Mouse (Mus musculus): ENCODE data around the gene Scd4.
"Not testable (repeated sequence)": the region's sequence is repeated elsewhere in the genome, so short reads cannot be mapped to it uniquely, and the experiment has no call there.

Scd4 gene

GRCm38 (mm10) chr19:44318545-44318944 is 14.3 kb upstream of the Scd4 start:
- DNase-seq = no peak

- no peak for DNase-seq
Observed at GRCm38 (mm10) chr19:44320316-44320715, 12.6 kb upstream of the Scd4 start.

DNA sequence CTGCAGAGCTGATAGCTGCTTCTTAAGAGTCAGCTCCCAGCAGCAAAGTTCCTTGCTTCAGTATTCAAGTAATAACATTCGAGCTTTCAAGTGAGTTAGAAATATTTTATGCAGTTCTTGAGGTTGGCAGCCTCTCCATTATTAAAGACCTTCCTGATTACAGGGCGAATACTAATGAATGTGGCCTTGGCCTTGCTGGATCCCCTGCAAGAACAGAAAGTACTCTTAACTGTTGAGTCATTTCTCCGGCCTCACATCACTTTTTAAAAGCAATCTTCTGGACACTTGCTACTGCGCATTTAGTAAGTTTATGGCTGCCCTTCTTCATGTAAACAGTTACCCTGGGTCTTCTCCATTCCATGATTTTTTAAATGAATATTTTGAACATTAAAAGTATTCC is 11.7 kb upstream of the Scd4 start:
- DNase-seq = no peak

DNA sequence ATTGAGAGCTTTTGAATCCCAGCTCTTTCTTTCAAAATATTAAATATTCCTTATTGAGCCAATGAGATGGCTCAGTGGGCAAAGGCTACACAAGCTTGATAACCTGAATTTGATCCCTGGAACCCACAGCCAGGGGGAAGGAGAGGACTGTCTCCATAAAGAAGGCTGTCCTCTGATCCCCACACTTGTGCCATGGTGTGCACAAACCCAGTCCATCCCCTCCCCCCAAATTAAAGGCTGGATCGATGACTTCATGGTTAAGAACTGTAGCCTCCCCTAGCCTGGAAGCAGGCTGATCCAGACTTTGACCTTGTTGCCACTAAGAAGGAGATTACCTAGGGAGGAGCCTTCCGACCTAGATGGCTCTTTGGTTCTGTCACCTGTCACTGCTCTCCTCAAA is 11.3 kb upstream of the Scd4 start:
- no peak for DNase-seq

- no peak for DNase-seq
Observed at GRCm38 (mm10) chr19:44329566-44329965, 3.3 kb upstream of the Scd4 start.

DNA sequence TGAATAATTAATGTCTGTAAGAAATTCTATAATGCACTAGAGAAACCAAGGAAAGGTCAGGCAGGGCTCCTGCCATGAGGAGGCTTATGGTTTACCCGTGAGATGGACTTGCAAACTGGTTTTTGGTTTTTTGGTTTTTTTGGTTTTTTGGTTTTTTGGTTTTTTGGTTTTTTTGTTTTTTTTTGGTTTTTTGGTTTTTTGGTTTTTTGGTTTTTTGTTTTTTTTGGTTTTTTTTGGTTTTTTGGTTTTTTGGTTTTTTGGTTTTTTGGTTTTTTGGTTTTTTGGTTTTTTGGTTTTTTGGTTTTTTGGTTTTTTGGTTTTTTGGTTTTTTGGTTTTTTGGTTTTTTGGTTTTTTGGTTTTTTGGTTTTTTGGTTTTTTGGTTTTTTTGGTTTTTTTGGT is 1.8 kb upstream of the Scd4 start:
- DNase-seq = not testable (repeated sequence)

GRCm38 (mm10) chr19:44331911-44332310 is 981 bp upstream of the Scd4 start:
- no peak for DNase-seq

DNA sequence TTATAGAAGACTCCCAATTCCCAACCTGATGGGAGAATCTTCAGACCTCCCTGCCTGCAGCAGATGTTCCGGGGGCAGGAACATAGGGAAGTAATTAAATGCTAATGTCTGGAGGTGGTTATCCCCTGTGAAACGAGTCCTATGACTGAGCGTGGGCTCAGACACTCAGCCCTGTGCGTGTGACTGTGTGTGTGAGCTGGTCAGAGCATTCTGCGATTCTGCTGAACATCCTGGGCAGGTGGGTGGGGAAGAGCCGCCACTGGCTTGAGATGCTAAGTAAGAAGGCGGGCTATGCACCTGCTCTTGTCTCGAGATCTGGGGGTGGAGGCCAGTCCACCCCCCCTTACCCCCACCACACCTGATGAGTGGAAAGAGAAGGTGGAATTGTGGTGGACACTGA is 566 bp upstream of the Scd4 start:
- DNase-seq = peak; percentile 70

DNA sequence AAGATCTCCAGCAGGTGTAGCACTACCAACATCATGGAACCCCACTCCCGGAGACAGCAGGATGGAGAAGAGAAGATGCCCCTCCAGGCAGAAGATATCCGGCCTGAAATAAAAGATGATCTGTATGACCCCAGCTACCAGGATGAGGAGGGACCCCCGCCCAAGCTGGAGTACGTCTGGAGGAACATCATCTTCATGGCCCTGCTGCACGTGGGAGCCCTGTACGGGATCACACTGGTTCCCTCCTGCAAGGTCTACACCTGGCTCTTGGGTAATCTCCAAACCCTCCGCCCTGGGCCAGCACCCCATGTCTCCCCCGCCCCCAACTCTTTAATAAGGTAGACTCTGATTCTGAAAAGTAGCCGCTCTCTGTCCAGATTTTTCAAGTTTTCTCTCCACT is 1.1 kb downstream of the Scd4 start:
- no peak for DNase-seq

DNA sequence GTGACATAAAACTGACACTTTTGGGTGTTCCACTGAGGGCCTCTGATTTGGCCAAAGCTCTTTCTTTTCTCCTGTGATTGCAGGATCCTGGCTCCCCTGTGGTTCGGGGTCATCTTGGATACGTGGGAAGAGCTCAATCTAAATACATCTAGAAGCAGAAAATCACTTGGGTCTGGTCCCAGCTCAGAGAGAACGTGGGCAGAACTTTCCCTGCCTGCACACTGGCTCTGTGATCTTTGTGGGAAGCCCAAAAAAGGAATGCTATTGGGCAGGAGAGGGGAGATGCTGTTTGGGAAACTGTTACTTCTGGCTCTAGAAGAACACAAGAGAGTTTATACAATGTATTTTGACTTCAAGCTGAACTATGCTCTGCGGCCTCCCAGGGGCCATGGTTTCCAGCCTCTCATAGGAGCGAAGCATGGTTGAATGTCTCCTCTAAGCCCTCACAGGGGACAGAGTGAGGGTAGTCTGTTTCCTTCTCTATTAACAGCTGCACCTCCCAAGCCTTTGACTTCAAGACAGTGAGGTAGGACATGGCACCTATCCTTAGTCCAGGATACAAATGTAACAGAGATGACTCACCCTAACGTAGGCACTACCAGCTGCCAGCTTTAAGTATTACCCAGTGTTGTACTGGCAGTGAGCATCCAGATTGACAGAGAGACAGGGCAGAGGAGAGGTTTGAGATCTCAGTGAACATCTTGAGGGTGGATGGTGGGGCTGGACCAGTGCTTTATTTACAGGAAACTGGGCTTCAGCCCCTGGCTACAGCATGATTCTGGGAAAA is 3.2 kb downstream of the Scd4 start:
- DNase-seq = peak; percentile 36

DNA sequence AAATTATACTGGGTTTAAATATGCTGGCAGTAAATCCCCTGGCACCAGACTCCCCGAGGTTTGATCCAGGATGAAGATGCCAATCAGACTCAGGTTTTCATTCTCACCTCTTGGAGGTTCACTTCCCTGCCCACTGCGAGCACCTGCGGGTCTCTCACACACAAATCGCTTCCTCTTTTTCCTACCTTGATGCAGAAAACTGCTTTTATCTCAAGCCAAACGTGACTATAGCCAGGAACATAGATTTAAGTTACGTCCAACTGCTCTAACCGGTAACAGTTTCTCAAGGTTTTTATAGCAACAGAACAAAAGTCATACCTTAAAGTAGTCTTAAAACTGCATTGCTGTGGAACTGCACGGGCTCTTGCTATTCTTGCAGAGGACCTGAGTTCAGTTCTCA is 16.8 kb downstream of the Scd4 start:
- DNase-seq = no peak

- DNase-seq = no peak
Observed at GRCm38 (mm10) chr19:44351756-44352155, 18.9 kb downstream of the Scd4 start.

GRCm38 (mm10) chr19:44358700-44359099 is 25.8 kb downstream of the Scd4 start:
- no peak for DNase-seq

DNA sequence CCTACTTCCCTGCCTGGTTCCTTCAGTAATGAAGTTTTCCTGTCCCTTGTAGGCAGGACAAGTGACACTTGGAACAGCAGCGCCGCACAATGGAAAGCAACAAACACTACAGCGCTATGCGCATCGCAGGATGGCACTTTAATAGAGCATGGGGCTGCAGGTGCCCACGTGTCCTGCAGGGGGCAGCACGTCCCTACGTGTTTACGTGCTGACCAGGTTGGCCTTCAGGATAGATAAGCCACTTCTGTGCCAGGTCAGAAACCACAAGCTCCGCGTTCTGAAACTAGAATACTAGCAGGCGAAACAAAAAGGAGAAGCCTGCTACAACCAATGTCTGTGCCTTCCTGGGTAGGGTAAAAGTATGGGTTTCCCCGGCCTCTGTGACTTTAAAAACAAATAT is 30.6 kb downstream of the Scd4 start:
- DNase-seq = peak; percentile 59

DNA sequence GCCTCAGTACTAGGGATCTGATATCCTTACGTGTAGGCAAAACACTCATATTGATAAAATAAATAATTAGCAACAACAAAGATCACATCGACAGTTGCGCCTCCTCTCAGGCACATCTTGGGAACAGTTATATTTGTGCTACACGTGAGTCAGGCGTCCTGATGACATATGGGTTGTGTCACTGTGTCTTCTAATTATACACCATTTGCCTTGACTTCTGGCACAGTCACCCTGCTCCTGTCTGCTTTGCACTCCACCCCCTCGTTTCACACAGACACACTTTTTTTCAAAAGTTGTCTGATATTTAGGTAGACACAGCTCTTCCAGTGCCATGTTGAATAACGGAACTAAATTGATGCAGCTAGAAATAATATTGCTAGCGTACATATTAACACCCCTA is 31.1 kb downstream of the Scd4 start:
- peak; percentile 53 for DNase-seq

DNA sequence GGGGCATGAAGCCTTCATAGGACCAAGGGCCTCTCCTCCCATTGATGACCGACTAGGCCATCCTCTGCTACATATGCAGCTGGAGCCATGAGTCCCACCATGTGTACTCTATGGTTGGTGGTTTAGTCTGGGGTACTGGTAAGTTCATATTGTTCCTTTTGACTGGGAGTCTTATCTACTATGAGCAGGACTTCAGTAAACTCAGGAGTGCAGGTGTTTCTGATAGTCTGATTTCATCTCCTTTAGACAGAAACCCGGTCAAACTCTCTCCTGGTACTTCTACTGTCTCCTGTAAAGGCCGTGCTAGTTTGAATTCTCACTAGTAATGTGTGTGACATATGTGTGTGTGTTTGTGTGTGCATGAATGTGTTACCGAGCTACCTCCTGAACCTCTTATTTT is 32.8 kb downstream of the Scd4 start:
- no peak for DNase-seq

DNA sequence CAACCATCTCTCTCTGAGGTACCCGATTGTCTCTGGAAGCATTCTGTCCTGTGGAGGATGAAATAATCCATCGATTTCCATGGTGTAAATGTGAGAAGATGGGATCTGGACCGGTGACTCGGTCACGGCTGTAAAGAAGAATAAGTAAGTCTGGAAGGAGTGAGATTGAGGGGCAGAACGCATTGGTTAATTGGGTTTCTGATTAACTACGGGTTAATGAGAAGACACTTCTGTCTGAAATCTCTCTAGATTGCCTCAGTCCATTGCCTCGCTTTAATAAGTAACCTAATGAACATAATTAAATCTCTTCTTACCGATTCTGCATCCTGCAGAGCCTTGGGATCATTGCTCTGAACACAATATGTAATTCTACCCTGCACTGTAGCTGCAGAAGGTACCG is 34.2 kb downstream of the Scd4 start:
- not testable (repeated sequence) for DNase-seq

GRCm38 (mm10) chr19:44369371-44369770 is 36.5 kb downstream of the Scd4 start:
- DNase-seq = no peak

DNA sequence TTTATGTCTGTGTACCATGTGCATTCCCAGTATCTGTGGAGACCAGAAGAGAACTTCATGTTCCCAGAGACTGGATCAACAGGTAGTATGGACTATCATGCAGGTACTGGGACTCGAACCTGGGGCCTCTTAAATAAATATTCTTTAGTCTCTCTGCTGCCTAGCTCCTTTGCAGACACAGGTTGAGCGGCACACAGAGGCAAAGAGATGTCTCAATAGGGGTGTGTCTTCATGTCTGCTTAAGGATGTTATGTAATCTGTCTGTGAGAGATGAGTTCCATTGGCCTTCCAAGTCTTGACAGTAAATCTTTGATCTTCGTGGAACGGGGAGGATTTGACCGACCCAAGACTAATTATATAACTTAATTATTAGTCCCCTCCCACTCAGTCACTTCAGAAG is 37.3 kb downstream of the Scd4 start:
- no peak for DNase-seq

- peak; percentile 70 for DNase-seq
Observed at GRCm38 (mm10) chr19:44372969-44373368, 40.1 kb downstream of the Scd4 start.

GRCm38 (mm10) chr19:44376511-44376951 is 43.6 kb downstream of the Scd4 start:
- DNase-seq = no peak

GRCm38 (mm10) chr19:44377629-44378375 is 44.9 kb downstream of the Scd4 start:
- no peak for DNase-seq

GRCm38 (mm10) chr19:44379090-44379489 is 46.2 kb downstream of the Scd4 start:
- no peak for DNase-seq

DNA sequence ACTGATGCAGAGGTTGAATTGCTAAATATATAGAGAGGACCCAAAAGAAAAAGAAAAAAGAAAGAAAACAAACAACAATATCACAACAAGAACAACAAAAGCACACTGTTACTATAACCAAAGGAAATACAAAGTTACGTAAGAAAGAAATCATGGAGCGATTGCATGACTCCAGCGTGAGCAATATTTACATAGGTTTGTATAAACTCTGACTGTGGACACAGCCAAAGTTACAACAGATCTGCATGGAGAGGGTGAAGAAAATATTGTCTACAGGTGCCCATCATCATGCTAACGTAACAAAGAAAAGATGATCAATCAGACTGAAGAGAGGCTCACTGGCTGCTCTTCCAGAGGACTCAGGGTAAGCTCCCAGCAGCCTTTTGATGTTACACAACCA is 47.2 kb downstream of the Scd4 start:
- no peak for DNase-seq

Data from layer of hippocampus, adult 9-11 months (tissue).